Mouse (Mus musculus) embryonic stem cell, embryonic (primary cell): ENCODE measurements around the gene Mthfd1l.

Experiments used
- CTCF ChIA-PET, 4 experiments: fragments of 300-600 bp in 2 of 4; fragments of 350-600 bp in 2 of 4; sonication (Branson Sonifier 250); formaldehyde crosslinking; loops; one replicate each; lab custom pipeline; 2022; ENCODE audit warnings: inconsistent platforms in 2 of 4; lab: Charles Lee
- POLR2A ChIA-PET, 4 experiments: fragments of 300-600 bp in 2 of 4; fragments of 350-600 bp in 2 of 4; sonication (Branson Sonifier 250); formaldehyde crosslinking; loops; one replicate each; lab custom pipeline; 2022; ENCODE audit warnings: antibody characterized with exemption in 4 of 4, inconsistent platforms in 1 of 4; lab: Charles Lee

The Mthfd1l gene

DNA sequence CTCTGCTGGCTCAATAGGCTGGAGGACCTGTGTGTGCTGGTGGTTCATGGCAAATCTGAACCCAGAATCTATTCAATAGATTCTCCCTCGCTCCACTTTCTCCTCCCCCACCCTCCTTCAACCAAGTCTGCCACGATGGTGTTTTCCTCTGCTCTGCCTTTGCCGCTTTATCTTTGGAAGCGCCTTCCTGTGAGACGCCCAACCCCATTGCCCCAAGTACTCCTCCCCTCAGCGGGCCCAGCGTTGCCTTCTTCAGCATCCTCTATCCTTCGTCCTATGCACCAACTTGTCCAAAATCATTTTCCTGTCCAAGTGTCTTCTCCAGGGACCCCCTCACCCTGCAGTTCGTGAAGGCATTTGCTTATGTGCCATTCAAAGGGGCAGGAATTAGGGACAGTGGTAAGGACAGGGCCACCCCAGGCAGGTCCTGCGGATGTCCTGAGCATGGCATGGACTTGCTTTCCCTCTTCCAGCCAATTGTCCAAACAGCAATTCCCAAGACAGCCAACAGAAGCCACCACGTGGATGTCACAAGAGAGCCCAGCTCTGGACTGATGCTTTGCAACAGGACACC is 157.2 kb downstream of the Mthfd1l start:
- POLR2A ChIA-PET, result interaction anchor here in 3 of 4 experiments (0.6 to 3.4 kb wide), 7 partner anchors 11 to 113 kb away, joined by 3 to 19 read pairs (median 3); no protein-coding TSS in a partner anchor
- CTCF ChIA-PET, result interaction anchor here in 1 of 4 experiments (0.6 kb wide), 2 partner anchors 41 to 1026 kb away, joined by 3 read pairs; no protein-coding TSS in a partner anchor

DNA sequence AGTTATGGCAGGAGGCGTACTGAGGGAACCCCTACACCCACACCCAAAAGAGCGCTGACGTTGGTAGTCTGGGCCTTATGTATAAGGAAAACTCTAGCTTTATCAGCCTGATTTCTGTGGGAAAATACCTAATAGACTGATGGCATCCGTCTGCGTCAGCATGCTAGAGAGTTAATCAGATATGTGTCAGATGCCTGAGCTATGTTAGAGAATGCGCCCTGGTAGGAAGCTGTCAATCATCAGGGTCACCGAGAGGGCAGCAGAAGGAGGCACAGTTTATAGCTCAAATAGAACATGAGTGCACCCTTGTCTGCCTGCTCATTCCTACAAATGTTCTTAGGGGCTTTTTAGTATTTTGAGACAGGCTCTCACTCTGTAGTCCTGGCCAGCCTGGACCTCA is 159.8 kb downstream of the Mthfd1l start:
- ChIA-PET POLR2A (interaction anchor here in 2 of 4 experiments (0.7 to 1.2 kb wide), 3 partner anchors 17 to 201 kb away, joined by 3 read pairs; no protein-coding TSS in a partner anchor), CTCF (no interaction called here)

DNA sequence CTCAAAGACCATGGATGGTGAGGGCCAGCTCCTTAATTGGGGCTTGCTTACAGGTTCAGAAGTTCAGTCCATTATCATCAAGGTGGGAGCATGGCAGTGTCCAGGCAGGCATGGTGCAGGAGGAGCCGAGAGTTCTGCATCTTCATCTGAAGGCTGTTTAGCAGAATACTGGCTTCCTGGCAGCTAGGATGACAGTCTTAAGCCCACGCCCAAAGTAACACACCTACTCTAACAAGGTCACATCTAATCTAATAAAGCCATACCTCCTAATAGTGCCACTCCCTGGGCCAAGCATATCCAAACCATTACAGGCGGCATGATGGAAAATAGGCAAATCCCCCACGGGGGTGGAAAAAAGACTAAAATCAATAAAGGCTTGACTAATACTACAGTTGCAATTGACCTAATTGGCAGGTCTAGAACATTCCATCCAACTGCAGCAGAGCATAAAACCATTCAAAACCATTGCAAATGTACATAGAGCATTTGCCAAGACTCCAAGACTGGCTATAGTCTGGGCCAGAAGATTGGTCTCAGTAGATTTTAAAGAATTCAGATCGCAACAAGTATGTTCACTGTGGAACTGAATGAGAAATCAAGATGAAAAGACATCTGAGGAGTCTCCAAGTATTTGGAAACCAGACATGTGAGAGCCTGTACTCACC is 162.3 kb downstream of the Mthfd1l start:
- POLR2A ChIA-PET, result interaction anchor here in 2 of 4 experiments (0.6 to 3.1 kb wide), 6 partner anchors 8 to 109 kb away, joined by 3 to 8 read pairs (median 5); no protein-coding TSS in a partner anchor
- CTCF ChIA-PET, result interaction anchor here in 3 of 4 experiments (0.6 to 1.7 kb wide), 3 partner anchors 9 to 46 kb away, joined by 3 to 6 read pairs (median 5); no protein-coding TSS in a partner anchor

DNA sequence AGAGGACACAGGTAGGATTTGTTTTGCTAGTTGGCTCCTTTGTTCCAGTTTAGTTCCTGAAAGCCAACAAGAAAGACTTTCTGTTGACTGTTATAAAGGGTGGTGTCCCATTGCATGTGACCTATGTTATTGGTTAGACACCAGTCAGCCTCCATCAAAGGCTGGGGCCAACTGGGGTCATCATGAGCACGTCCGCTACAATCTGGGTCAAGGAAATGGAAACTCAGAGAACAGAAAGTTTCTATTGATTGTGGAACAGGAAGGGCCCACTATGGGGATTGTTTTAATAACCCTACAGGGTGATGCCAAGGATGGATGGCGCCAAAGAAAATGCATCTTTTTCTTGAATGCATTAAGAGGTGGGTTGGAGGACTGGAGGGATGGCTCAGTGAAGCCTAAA is 166.6 kb downstream of the Mthfd1l start:
- CTCF ChIA-PET, result interaction anchor here in 1 of 4 experiments (0.7 kb wide), 1 partner anchor 237 kb away, joined by 3 read pairs; no protein-coding TSS in a partner anchor
- POLR2A ChIA-PET, result interaction anchor here in 1 of 4 experiments (1.5 kb wide), 1 partner anchor 12 kb away, joined by 4 read pairs; no protein-coding TSS in a partner anchor

DNA sequence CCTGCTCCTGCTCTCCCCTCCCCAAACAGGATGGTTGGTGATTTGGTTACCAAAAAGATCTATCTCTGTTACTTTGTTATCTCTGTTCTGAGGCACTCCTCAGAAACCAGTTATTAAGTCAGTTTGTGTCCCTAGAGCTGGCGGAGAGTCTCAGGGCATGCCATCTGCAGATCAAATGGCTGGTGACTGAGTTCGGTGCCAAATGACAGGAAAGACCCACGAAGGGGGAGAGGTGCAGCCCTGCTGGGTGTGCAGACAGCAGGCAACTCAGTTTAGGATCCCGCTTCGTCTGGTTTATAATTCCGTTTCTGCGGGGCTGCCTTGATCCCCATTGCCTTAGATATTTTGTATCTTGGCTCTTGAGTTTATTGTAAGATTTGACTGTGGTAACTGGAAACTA is 168.8 kb downstream of the Mthfd1l start:
- CTCF ChIA-PET, result interaction anchor here (0.5 to 0.9 kb wide), 7 partner anchors 9 to 183 kb away, joined by 3 to 11 read pairs (median 3); no protein-coding TSS in a partner anchor
- POLR2A ChIA-PET, result interaction anchor here in 3 of 4 experiments (0.6 to 3.9 kb wide), 11 partner anchors 13 to 137 kb away, joined by 3 to 19 read pairs (median 4); no protein-coding TSS in a partner anchor

DNA sequence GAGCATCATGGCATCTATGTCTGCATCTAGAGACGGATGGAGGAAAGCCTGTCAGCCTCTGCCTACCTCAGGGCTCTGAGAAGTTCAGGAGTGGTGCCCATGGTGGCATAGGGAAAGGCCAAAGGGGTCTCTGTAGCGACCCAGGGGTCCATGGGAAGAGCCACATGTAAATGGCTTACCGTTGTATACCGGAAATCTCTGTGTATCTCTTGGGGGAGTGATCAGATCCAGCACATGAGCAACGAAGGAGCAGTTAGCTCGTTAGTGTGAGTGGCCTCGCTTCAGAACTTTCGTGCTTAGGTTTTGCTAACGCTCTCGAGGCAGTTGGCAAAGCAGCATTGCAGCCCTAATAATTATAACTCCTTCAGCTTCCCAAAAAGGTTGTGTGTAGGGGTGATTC is 169.9 kb downstream of the Mthfd1l start:
- CTCF ChIA-PET, result interaction anchor here in 2 of 4 experiments (0.6 to 1.5 kb wide), 4 partner anchors 30 to 89 kb away, joined by 3 to 4 read pairs (median 3); no protein-coding TSS in a partner anchor
- POLR2A ChIA-PET, result interaction anchor here in 3 of 4 experiments (0.6 to 3.9 kb wide), 20 partner anchors 9 to 227 kb away, joined by 3 to 19 read pairs (median 3); no protein-coding TSS in a partner anchor

DNA sequence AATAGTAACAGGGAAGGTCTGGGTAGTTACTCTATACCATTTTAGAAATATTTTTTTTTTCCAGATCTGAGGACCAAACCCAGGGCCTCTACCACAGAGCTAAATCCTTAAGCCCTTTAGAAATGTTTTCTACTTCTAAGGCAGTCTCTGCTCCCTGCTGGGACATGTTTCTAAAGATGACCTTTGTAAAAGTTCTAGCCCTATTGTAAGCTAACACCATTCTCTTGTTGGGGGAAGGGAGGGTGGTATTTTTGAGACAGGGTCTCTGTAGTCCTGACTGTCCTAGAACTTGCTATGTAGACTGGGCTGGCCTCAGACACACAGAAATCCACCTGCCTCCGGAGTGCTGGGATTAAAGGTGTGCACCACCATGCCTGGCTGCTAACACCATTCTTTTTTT is 170.5 kb downstream of the Mthfd1l start:
- ChIA-PET CTCF (interaction anchor here in 2 of 4 experiments (0.6 to 1.5 kb wide), 5 partner anchors 30 to 245 kb away, joined by 3 to 4 read pairs (median 3); partner anchors contain the start of gene Zbtb2 (in 1 of the 2)), POLR2A (interaction anchor here in 3 of 4 experiments (0.6 to 3.9 kb wide), 22 partner anchors 8 to 232 kb away, joined by 3 to 19 read pairs (median 3); no protein-coding TSS in a partner anchor)

DNA sequence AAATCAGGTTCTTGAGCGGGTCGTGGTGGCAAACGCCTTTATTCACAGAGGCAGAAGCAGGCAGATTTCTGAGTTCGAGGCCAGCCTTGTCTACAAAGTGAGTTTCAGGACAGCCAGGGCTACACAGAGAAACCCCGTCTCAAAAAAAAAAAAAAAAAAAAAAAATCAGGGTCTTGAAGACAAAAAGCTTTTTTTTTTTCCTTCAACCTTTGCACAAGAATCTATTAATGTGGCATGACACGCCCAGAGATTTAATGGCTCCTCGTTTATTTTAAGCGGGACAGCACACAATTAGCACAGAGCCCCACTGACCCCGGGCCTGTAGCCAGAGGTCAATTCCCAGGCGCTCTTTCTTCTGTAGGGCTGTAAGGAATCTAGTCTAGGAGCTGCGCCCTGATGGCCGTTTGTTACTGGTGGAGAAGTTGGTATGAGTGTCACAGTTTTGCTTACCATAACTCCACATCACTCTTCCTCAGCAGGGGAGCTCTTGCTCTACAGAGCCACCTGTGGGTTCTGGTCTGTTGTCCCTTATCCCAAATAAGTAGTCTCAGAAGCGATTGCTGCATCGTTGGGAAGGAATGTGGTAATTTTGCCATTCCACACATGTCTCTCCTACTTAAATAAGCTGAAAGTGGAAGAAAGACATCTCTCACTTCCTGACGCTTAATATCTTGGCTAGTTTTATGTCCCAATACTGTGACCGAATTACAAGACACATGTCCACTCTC is 172.3 kb downstream of the Mthfd1l start:
- ChIA-PET POLR2A (interaction anchor here (0.6 to 1.3 kb wide), 24 partner anchors 11 to 286 kb away, joined by 3 to 7 read pairs (median 3); partner anchors contain the start of gene Mthfd1l (in 1 of the 4)), CTCF (interaction anchor here in 3 of 4 experiments (0.5 to 0.8 kb wide), 3 partner anchors 14 to 206 kb away, joined by 3 to 4 read pairs (median 3); no protein-coding TSS in a partner anchor)

DNA sequence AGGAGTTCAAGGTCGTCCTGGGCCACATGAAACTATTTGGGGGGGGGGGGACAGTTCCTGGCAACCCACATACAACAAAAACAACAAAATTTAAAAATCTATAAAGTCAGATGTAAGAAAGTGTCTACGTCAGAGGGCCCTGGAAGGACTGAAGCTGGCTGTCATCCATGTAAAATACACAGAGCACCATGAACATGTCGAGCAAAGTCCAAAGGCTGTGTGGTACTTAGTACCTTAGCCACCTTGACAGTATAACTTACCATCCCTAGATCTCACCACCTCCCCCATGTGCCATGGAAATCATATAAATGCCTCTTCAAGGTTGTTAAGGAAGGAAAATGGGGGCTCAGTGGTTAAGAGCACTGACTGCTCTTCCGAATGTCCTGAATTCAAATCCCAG is 174.0 kb downstream of the Mthfd1l start:
- CTCF ChIA-PET, result interaction anchor here in 3 of 4 experiments (0.7 to 2.2 kb wide), 6 partner anchors 30 to 195 kb away, joined by 3 to 5 read pairs (median 4); no protein-coding TSS in a partner anchor

DNA sequence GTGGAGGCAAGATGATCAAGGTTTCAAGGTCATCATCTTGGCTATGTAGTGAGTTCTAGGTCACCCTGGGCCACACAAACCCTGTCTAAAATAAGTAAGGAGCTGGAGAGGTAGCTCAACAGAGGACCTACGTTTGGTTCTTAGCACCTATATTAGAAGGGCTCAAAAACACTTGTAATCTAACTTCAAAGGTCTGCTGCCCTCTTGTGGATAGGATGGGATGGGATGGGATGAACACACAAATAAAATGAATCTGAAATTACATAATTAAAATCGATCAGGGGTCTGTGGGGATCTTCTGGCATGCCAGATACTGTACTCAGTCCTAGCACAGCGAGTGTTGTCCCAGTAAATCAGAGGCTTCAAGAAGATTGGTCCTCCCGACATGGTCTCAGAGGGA is 178.2 kb downstream of the Mthfd1l start:
- ChIA-PET CTCF (interaction anchor here in 2 of 4 experiments (0.6 to 1.5 kb wide), 6 partner anchors 10 to 190 kb away, joined by 3 to 5 read pairs (median 4); no protein-coding TSS in a partner anchor), POLR2A (interaction anchor here in 3 of 4 experiments (0.6 to 1.5 kb wide), 3 partner anchors 61 to 188 kb away, joined by 3 to 4 read pairs (median 3); no protein-coding TSS in a partner anchor)

More for the DNA sequence above, 174.0 kb downstream of the Mthfd1l start:
- POLR2A ChIA-PET, result interaction anchor here in 3 of 4 experiments (0.6 to 1.6 kb wide), 8 partner anchors 17 to 301 kb away, joined by 3 to 8 read pairs (median 3); no protein-coding TSS in a partner anchor

DNA sequence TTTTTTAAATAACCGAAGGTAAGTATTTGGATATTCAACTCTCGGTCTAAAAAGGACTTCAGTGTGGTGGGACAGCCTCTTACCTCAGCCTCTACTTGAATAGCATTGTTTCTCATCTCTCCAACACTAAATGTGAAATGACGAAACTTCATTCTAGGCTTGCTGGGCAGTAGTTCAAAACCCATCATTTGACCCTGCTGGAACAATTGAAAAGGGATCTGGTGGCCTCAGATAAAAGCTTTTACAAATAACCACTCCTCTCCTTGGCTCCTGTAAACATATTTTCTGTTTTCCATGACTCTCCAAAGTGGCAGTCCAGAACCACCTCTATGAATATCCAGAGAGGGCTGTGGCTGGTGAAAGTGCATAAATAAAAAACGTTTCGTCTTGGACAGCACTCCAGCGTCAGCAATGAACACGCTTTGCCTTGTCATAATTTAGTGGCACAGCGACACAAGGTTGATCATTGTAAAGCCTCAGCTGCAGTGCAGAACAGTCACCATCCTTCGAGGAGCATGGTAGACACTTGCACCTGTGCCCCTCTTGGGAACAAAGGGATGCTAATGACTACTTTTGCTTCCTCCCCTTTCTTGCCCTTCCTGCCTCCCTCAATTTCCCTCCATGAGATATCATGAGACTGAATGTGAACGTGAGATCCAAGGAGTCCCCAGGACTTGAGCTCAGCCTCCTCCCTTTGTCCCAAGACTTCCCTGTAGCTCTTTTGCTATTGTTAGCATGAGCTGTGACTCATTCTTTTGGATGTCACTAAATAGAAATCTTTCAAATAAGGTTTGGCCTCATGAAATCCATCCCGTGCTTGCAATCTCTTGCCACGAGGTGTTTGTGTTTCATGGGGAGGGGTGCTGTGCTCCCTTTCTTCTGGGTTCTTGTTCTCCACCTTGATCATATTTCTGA is 179.2 kb downstream of the Mthfd1l start:
- ChIA-PET POLR2A (interaction anchor here in 3 of 4 experiments (0.5 to 1.5 kb wide), 8 partner anchors 9 to 187 kb away, joined by 3 to 4 read pairs (median 3); no protein-coding TSS in a partner anchor), CTCF (interaction anchor here in 3 of 4 experiments (0.6 to 1.5 kb wide), 5 partner anchors 25 to 200 kb away, joined by 3 to 15 read pairs (median 4); no protein-coding TSS in a partner anchor)

DNA sequence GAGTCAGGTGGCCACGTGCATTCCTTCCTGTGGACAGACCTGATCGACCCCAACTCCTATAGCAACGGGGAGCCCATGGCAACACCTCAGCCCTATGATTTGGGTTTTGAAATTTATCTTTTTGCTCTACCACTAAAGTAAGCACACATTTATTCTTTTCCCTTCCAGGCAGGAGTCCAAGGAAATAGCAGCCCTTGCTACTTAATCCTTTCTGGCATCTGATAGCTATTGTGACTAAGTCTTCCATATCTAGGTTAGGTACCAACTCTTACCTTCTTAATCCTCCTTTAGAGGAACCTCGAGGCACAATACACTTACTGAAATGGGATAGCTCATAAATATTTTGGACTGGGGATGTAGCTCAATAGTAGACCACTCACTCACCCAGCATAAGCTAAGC is 180.1 kb downstream of the Mthfd1l start:
- ChIA-PET CTCF (interaction anchor here in 2 of 4 experiments (0.5 to 0.6 kb wide), 3 partner anchors 12 to 201 kb away, joined by 3 to 15 read pairs (median 4); no protein-coding TSS in a partner anchor), POLR2A (interaction anchor here in 3 of 4 experiments (0.5 to 1.4 kb wide), 9 partner anchors 8 to 186 kb away, joined by 3 to 5 read pairs (median 3); no protein-coding TSS in a partner anchor)

DNA sequence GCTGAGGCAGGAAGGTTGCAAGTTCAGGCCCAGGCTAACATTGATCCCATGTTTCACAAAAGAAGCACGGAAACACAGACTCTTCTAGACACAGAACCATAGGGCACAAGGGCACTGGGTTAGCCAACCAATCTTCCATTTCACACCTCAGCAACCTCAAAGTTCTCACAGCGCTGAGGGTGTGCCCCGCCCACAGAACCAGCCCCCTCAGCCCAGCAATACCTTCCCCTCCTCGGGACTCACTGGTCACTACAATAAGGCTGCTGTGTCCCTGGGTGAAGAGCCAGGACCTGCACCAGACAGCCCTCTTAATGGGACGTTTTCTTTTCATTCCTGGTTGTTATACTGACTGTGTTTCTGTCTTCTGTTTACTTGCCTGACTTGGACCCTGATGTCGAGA is 181.1 kb downstream of the Mthfd1l start:
- POLR2A ChIA-PET, result interaction anchor here in 1 of 4 experiments (0.7 to 1.3 kb wide), 2 partner anchors 11 to 112 kb away, joined by 3 read pairs; partner anchors contain the start of gene Akap12
- CTCF ChIA-PET, result no interaction called here

DNA sequence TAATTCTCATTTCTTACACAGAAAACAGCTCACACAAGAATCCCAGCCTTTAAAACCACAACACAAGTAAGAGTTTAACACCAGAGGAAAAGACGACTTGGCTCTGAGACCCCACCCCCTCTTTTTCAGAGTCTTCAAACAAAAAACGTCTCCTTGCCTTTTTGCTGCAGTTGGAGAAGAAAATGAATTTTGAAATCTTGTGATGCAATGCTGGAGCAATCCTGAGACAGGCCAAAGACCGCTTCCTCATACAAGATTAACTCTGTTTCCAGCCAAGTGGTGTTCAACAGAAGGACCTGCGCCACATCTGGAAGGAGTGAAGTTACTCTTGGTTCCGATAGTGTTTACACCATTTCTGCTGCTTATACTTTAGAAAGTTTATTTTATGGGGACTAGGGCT is 182.6 kb downstream of the Mthfd1l start:
- CTCF ChIA-PET, result no interaction called here
- POLR2A ChIA-PET, result no interaction called here

DNA sequence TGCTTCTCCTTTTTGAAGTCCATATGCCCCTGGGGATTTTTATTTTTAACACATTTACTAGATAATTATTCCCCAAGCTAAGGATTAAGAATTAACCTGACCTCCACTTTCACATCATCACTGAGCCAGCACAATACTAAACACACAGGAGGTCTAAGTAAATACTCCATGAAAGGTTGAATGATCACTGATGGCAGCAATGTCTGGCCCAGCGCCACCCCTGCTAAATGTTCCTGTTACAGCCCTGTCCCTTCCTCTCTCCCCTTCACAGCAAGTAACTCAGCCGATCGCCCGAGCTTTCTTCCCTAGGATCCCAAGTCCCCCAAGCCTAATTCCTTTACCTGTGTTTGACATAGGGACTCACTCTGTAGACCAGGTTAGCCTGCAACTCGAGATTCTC is 185.6 kb downstream of the Mthfd1l start:
- CTCF ChIA-PET, result interaction anchor here in 3 of 4 experiments (0.5 to 1.1 kb wide), 8 partner anchors 55 to 584 kb away, joined by 3 to 10 read pairs (median 4); no protein-coding TSS in a partner anchor
- POLR2A ChIA-PET, result interaction anchor here in 1 of 4 experiments (0.6 to 3.8 kb wide), 11 partner anchors 9 to 1596 kb away, joined by 3 to 14 read pairs (median 4); no protein-coding TSS in a partner anchor
